Mouse (Mus musculus) adrenal gland, adult (tissue): Measurements from ENCODE around the gene Rgp1.

ENCODE experiments used
- DNase-seq, 2 experiments: peaks; one replicate each; pipeline ENCODE4 v3.0.0; 2022 to 2023; ENCODE audit warnings: low spot score in 1 of 2; ENCODE audit not compliant: inconsistent age in 2 of 2

The Rgp1 gene

DNA sequence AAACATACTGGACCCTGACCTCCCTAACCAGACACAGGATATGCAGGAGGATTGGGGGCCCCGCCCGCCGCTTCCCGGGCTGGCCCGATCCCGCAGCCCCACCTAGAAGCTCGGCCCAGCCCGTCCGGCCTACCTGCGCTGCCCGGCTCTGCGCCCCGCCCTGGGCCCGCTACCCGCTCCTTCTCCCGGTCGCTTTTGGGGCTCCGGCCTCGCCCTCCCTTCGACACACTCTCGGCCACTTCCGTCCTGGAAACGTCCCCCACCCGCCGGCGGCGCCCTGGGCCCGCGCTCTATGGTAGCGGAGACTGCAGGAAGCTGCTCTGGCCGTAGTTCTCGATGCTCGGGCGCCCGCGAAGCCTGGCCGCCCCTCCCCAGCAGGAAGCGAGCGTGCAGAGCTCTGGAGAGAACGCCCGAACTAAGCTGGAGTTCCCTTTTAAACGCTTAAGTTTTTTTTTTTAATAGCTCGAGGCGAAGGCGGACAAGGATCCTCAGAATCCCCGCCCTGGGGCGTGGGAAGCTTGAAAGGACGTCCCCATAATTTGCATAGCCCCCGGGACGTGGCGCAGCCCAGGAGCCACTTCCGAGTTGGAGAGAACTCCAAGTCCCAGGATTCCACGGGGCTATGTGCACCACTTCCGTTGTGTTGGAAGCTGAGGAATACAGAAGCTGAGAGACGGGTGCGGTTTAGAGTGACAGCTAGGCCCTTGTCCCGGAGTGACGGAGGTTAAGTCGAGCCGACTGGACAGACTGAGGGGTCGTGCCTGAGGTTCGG is 16.3 kb upstream of the Rgp1 start, which contains the start of the genes Creb3 and Tln1:
Creb3 (plus strand) TSS at position 336 of the 772 bp plus-strand sequence.
Tln1 (minus strand) TSS at position 695 of the 772 bp plus-strand sequence.
- DNase-seq, result peak; percentile 97 to 99

DNA sequence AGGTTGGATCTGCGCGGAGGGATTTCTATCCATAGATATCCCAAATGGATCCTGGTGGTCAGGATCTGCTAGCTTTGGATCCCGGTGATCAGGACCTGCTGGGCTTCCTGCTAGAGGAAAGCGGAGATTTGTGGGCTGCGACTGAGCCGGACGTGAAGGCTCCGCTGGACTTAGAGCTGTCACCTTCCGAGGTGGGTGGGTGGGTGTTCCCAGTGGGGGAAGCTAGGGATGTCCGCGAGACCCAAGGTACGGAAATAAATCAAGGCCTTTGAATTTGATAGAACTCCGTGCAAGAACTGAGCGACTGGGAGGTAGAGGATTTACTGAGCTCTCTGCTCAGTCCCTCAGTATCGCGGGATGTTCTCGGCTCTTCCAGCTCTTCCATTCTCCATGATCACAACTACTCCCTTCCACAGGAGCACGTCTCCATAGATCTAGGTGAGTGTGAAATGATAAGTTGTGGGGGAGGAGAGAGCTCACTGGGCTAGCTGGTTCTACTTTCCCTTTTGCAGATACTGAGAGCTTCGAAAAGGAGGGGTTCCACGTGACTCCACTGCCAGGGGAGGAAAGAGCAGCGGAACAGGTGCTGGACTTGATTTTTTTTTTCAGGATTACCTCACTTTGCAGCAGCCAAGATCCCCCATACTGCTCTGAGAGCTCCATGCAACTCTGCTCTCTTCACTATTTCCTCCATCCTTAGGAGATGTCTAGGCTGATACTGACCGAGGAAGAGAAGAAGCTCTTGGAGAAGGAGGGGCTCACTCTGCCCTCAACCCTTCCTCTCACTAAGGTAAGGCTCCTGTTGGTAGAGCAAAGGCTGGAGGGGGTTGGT is 15.5 kb upstream of the Rgp1 start:
- peak; percentile 48 to 72 for DNase-seq

DNA sequence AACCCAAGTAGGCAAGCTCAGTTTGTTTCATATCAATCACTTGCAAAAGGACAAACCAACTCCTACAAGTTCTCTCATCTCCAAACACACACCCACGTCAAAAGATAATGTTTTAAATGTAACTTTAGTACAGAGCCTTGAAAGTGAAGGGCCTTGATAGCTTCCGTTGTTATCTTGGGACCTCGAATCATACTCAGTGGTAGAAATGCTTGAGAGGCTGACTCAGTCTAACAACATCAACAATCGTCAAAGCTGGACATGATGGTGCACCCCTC is 15.0 kb upstream of the Rgp1 start:
- peak in 1 of 2 experiments; percentile 71 for DNase-seq

DNA sequence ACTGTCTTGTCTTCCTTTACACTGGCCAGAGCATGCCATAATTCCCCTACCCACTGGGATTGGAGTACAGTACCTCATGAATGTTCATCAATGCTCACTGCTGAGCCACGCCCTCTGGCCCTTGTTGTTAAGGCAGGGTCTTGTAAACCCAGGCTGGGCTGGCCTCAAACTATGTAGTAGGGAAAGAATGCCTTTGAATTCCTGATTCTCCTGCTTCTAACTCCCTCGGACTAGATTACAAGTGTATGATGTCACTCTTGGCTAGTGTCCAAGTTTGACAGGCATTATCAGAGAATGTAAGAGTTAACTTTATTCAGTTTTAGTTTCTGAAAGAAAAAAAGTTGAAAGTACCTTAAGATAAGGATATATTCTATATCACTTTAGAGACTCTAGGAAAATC is 14.3 kb upstream of the Rgp1 start:
- peak in 1 of 2 experiments; percentile 68 for DNase-seq

DNA sequence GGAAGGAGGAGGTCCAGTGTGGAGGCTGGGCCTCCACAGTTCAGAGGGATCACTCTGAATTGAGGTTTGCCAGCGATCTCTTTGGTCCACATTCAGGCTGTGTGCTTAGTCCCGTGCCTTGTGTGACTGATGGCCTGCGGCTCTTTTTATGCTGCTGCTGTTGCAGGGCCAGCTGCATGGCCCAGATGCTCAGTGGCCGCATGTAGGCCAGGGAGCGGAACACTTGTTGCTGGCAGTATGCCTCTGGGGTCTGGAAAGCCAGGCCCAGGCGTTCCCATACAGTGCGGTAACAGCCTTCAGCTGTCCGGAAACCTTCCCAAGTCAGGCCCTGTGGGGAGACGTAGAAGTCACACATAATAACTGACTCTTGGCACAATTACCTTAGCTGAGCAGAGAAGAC is 11.4 kb upstream of the Rgp1 start:
- no peak for DNase-seq

DNA sequence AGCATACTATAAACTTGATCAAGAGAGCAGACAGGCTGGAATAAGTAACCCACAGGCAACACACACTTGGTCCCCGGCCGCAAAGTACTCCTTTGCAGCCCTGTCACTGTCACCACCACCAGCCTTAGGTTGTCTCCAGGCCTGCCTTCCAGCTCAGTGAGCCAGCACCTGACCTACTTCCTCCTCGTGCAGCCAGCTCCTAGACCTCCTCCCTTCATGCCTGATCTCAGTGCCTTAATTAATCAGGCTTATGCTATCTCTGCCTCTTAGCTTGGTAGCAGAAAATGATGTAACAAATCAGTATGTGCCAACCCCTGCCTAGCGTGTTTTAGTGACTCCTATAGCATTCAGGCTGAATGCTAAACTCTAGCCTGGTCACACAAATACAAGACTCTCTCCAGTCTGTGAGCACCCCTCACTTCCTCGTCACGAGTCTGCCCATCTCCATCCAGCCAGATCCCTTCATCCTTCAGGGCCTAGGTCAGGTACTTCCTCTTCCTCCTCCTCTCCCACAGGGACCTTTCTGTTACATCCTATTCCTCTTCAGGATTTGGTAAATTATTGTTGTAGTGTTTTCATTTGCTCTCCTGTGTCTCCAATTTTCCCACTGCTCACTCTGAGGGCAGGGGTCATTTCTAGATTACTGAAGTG is 7.0 kb upstream of the Rgp1 start:
- no peak for DNase-seq

DNA sequence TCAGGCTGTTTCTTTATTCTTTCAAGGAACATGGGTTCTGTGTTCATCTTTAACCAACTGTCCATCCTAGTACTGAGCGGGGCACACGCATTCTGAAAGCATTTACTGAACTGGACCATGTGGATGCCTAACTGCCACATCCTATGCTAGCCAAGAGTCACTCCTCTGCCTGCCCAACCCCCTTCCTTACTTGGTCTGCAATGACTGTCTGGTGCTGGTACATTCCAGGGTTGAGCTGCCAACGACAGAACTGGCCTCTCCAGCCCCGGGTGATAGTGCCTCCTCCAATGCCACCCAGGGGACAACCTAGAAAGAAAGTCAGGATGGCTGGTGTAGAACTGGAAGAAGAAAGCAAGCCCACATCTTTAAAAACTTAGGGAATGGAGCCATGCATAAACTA is 5.0 kb upstream of the Rgp1 start:
- DNase-seq, result no peak

DNA sequence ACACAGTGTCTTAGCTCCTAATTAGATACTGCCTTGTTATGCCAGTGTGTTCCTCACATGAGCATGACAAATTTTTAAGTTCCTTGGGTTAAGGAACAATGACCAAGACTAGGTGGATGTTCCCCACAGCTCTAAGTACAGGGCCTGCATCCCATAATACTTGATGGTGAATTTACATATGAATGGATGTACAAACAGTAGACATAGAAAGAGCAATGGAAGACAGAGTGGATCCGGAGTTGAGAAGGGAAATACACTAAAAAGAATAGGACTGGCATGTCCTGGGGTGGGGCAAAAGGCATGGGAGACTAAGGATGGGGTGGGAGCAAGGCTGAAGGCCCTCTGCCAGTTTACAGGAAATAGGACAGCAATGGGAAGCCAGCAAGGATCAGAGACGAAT is 3.2 kb upstream of the Rgp1 start:
- DNase-seq, result no peak

DNA sequence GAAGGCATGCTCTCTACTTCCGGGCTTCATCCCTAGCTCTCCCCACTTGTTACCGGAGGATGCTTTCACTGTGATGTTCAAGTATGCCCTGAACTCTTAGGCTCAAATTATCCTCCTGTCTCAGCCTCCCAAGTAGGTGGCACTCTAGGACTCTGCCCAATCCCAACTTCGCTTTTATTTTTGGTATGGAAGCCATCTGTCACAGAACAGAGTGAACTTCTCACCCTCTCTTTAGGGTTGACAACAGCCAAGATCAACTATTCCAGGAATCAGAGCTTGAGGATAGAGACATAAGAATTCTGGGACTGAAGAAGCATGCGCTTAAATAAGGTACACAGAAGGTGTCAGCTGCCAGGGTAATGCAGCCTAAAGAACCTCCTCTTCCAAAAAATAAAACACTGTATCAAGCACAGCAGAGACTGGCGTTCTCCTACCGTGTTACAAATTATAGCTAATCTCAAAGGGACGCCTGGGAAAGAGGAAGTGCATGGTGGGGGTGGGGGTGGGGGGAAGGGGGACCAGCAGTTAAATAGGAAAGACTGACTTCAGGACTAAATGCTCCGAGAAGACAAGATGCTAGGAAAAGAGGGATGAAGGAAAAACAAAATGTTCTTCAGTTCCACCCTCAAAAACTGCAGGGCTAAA is 1.2 kb upstream of the Rgp1 start:
- DNase-seq, result no peak

DNA sequence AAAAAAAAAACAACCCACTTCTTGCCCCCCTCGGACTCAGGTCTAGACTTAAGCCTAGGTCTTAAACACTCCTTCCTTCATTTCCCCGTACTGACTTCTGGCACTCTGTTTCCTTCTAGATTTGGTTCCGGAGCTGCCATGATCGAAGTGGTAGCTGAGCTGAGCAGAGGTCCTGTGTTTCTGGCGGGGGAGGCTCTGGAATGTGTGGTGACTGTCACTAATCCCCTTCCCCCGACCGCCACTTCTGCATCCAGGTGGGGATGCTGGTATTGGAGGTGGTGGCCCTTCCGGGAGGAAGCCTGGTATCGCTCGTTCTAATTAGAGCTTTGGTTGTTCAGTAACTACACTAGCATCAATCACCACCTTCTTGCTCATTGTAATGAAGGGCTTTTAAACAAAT is 741 bp downstream of the Rgp1 start:
- DNase-seq, result peak in 1 of 2 experiments; percentile 64

DNA sequence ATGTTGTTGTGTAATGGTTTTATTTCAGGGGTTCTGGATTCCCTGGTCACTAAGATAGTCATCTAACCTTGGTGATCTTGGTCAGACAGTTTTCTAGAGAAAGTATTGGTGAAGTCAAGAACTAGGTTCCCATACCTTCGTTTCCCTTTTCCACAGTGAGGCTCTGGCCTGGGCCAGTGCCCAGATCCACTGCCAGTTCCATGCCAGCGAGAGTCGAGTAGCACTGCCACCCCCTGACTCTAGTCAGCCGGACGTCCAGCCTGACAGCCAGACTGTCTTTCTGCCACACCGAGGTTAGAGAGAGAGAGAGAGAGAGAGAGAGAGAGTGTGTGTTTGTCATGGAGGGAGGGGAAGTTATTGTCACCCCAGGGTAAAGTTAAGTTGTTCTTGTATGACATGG is 1.2 kb downstream of the Rgp1 start:
- DNase-seq, result peak in 1 of 2 experiments; percentile 33

DNA sequence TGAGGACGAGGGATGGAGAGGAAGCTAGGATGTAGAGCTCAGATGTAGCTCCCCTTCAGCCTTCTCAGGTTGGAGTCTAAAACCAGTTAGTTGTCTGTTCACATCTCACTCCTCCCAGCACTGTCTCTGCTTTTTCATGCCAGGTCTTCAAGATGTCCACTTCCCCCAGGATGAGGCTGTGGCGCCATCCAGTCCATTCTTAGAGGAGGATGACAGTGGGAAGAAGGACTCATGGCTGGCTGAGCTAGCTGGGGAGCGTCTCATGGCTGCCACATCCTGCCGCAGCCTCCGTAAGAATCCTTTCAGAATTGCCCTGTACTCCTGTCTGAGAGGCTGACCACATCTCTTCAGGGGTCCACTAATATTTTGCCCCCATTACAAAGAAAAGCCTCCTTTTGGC is 2.2 kb downstream of the Rgp1 start:
- no peak for DNase-seq

DNA sequence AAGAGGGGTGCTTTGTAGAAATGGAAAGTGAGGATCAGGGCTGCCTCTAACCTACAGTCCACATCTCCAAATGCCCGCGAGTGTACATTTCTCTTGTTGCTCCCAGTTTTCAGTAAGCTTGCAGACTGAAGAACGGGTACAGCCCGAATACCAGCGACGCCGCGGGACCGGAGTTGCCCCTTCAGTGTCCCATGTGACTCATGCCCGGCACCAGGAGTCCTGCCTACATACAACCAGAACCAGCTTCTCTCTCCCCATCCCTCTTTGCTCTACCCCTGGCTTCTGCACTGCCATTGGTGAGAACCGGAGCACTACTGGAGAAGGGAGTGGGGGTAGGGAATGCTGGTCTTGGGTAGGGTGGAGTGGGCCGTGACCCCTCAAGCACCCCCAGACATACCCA is 2.9 kb downstream of the Rgp1 start:
- peak in 1 of 2 experiments; percentile 16 for DNase-seq

DNA sequence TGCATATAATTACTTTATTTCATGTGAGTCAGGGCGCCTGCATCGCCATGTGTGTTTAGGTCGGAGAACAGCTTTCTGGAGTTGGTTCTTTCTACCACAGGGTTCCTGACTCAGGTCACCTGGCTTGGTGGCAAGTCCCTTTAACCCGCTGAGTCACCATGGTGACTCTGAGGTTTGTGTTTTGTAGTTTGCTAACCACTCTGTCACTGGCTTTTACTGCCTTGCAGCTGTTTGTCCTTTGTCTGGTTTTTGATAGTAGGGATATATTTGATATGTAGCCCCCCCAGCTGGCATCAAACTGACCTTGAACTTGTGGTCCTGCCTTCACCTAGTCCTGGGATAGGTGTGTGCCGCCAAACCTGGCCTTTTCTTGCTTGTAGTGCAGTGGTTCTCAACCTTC is 3.7 kb downstream of the Rgp1 start:
- peak in 1 of 2 experiments; percentile 20 for DNase-seq

DNA sequence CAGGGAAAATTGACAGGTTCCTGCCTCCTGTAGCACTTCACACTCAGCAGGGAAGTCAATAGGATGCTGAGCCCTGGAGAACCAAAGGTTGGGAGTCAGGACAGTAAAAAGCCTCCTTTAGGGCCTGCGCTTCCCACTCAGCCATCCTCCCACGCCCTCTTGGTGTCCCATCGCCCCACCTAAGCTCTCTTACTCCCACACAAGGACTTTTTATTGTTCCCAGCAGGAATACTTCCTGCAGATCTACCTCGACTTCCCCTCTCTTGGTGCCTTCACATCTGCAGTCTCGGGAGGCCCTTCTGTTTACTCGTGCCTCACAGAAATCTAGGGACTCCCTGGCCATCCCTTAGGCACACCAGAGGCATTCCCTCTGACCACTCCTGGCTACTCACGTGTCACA is 4.9 kb downstream of the Rgp1 start:
- peak in 1 of 2 experiments; percentile 28 for DNase-seq

DNA sequence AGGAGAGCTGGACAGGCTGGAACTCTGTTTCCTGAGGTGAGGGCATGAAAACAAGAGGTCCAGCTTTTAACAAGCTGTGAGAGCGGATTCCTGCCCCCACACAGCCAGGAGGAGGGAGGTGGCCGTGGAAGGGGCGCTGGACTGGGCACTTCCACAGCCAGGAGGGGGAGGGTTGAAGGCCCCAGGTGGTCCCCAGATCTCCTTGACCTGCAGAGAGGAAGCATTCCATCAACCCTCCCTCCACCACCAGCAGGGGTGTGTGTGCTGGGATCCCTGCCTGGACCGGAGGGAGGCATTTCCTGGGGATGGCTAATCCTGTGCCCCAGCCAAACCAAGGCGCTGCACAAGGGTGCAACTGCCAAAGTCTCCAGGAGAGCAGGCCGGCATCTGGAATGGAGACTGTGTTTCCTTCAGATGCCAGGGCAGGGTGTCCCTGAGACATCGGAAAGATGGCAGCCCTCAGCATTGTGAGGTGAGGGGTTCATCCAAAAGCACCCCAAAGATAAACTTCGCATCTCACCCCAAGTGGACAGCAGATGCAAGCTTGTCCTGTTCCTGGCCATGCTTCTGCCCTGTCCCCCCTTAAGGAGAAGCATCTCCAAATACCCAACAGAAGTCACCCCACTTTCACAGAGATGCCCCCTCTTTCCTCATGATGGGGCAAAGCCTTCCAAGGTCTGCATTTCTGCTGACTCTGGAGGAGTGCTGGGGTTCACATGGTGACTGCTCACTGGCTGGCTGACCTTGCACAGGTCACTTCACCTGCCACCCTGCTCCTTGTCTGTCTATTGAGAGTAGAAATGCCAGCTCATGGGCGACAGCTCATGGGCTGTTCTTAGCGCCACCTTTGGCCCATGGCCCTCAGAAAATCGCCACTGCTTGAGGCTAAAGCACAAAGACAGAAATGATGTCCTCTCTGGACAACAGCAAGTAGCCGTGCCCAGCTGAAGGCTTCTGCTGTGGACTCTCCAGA is 6.2 kb downstream of the Rgp1 start, which contains the start of gene Msmp:
Msmp (minus strand) TSS at position 51 of the 973 bp plus-strand sequence.
- DNase-seq, result peak; percentile 54 to 72

DNA sequence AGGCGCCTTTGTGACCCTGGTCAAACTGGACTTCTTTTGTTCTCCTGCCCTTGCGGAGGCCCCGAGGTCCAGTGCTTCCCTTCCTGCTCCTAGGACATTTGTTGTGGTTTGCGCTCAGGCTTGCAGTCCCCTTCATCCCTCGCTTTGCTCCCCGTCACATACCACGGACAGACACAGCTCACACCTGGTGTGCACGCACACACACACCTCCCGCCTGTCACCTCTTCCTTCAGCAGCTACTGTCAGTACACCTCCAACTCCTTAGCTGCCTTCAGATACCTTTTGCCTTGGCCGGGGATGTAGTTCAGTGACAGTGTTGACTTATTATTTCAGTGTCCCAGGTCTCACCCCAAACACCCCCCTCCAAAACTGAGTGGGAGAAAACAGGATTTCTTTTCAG is 7.2 kb downstream of the Rgp1 start:
- peak in 1 of 2 experiments; percentile 27 for DNase-seq

DNA sequence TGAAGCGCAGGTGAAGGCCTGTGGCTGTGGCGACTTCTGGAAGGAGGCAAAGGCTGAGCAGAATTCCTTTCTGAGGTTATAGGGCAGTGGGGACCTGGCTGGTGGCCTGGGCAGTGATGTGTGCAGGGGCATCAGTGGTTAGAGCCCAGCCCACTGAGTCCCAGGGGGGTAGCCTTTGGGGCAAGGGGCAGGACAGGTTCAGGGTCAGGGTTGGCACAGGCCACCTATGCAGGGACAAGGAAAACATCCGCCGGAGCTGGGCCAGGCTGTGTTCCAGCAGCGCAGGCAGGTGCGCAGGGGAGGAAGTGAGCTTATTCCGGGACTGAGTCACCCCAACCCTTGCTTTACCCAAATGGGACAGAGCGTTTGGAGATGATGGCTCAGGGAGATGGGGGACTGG is 7.9 kb downstream of the Rgp1 start:
- peak; percentile 62 to 74 for DNase-seq

DNA sequence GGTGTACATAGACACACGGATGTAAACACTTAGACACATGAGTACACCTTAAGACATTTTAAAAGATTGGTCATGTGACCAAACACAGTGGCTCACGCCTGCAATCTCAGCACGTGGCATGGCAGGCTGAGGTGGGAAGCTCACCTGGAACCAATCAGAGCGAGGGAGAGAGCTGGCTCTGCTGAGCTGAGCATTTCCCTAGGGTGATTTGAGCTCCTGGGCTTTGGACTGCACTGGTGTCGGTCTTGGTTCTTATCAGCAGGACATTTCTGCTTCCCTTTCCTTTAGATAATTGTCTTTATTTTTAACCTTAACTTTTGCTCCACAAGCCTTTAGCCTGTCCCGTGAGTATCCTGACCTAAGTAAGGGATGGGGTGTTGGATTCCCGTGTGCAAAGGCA is 9.2 kb downstream of the Rgp1 start:
- no peak for DNase-seq

DNA sequence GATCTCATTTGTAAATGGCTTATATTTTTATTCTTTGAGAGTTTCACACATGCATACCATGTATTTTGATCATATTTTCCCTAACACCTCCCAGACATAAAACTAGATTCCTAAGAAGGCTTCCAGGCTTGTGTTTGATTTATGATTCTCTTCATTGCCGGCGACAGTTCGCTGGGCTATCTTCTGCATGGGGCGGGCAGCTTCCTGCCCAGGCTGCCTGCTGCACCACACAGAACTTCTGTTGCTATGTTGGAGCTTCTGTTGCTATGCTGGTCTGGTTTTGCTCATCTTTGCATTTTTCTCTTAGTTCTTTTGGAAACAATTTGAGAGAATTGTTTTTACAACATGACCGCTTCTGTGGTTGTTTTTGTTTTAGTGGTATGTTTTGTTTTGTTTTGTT is 13.0 kb downstream of the Rgp1 start:
- DNase-seq, result peak in 1 of 2 experiments; percentile 37
